Mouse (Mus musculus) G1E (cell line): Measurements from ENCODE around the gene Hpca.

Experiments used
- CTCF ChIP-seq: IDR thresholded peaks from 2 replicates; pipeline ENCODE4 v1.5.1; 2012; ENCODE audit warnings: low read depth, low read length, inconsistent platforms, mixed read lengths
- GATA2 ChIP-seq: IDR thresholded peaks from 2 replicates; pipeline ENCODE4 v1.6.1; 2012; ENCODE audit warnings: low read depth, low read length, inconsistent platforms, borderline replicate concordance
- POLR2AphosphoS5 ChIP-seq: IDR thresholded peaks from 2 replicates; pipeline ENCODE4 v1.6.1; 2012; ENCODE audit warnings: low read depth, low read length, inconsistent platforms; ENCODE audit not compliant: insufficient replicate concordance
- TAL1 ChIP-seq: conservative IDR thresholded peaks from 2 replicates; pipeline ENCODE4 v1.6.1; 2012; ENCODE audit warnings: low read depth, low read length, inconsistent platforms, mixed read lengths

GRCm38 (mm10) chr4:129119708-129120107 lies 2.1 kb downstream of the Hpca start:
- no peak for TF ChIP-seq POLR2AphosphoS5
- TF ChIP-seq GATA2 = no peak
- TF ChIP-seq CTCF = no peak
- no peak for TF ChIP-seq TAL1
